Mouse (Mus musculus): ENCODE results near the gene Nlrp4f. TPM values are rescaled to one million over a fixed set of nuclear protein-coding genes. Genes with fewer than 3 reads are reported as not detected.

Gene Nlrp4f
- polyA plus RNA-seq (2015; fragmentation: Nextera tagmentation; extraction: Ambion mirVana) = not detected in 2 replicates

DNA sequence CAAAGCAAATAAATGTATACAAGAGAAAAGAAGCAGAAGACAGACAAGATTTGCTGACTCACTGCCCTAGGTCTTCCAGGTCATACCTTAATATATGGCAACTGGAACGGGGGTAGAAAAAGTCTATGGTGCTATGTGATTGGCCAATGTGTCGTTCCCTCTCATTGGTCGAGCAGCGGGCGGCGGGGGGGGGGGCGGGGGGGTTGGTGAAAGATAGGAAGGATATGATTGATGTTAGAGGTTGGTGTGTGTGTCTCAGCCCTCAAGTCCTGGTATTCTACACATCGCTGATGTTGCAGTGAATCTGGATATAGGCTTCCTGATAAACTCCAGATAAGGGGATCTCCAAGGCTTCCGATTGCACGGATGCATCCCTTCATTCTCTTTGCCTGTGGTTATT, at the start of gene Nlrp4f:
Gene Nlrp4f, minus strand, starts transcription at position 101 of the 400 bp plus-strand sequence.
- no peaks in the 10 kb centered on the region for H3K36me3 ChIP-seq (ENCODE audit: control insufficient read depth, insufficient read depth)
- WGBS = 81% methylated on average over 10 of the region's 10 CpGs

DNA sequence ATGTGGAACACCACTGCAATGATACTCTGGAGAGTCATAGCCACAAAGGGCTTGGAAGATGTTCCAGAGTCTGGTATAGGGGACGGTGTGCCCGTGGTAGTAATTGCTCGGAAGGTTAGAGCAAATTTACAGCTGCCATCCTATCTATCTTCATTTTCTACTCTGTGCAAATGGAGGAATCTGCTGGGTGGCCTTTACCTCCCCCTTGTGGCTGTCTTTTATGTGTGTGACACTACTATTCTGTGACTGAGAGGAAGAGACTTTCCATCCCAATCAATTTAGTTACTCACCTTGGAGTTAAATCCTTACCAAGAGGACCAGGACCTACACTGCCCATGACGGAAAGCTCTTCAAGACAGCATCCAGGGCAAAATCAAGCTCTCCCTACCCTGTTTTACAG, 37.5 kb upstream of the Nlrp4f start:
- Histone ChIP-seq H3K9ac (replicated peaks; ENCODE audit: low read depth, low read length) (no peak overlapping the region), H3K27me3 (replicated peaks; ENCODE audit: control insufficient read depth, insufficient read depth, low read length) (no peaks in the 10 kb centered on the region), H3K4me2 (ENCODE audit: low read length) (no peak overlapping the region), H3K4me1 (replicated peaks; ENCODE audit: control insufficient read depth, insufficient read depth, low read length) (peaks cover 14% of the 10 kb centered on the region), H3K27ac (ENCODE audit: low read length) (no peak overlapping the region), H3K4me3 (replicated peaks; ENCODE audit: low read length) (no peak overlapping the region), H3K36me3 (ENCODE audit: control insufficient read depth, insufficient read depth) (no peaks in the 10 kb centered on the region; the same call in 1 of the 2 replicates), H3K9me3 (ENCODE audit: control insufficient read depth, low read length) (peaks cover 11% of the 10 kb centered on the region; the same call in 1 of the 2 replicates)
- WGBS = 98% methylated on average over 4 of the region's 4 CpGs
- ATAC-seq = no peak

More for the DNA sequence above, at the start of gene Nlrp4f:
- H3K4me3 ChIP-seq (replicated peaks; ENCODE audit: low read length) = no peak within 1 kb of the TSS
- H3K4me2 ChIP-seq (ENCODE audit: low read length) = no peak within 1 kb of the TSS
- H3K27me3 ChIP-seq (replicated peaks; ENCODE audit: control insufficient read depth, insufficient read depth, low read length) = no peaks in the 10 kb centered on the region
- H3K4me1 ChIP-seq (replicated peaks; ENCODE audit: control insufficient read depth, insufficient read depth, low read length) = no peaks in the 10 kb centered on the region
- H3K27ac ChIP-seq (ENCODE audit: low read length) = no peak within 1 kb of the TSS
- no peaks in the 10 kb centered on the region; the same call in 1 of the 2 replicates for H3K9me3 ChIP-seq (ENCODE audit: control insufficient read depth, low read length)
- ATAC-seq = no peak
- H3K9ac ChIP-seq (replicated peaks; ENCODE audit: low read depth, low read length) = no peak within 1 kb of the TSS

DNA sequence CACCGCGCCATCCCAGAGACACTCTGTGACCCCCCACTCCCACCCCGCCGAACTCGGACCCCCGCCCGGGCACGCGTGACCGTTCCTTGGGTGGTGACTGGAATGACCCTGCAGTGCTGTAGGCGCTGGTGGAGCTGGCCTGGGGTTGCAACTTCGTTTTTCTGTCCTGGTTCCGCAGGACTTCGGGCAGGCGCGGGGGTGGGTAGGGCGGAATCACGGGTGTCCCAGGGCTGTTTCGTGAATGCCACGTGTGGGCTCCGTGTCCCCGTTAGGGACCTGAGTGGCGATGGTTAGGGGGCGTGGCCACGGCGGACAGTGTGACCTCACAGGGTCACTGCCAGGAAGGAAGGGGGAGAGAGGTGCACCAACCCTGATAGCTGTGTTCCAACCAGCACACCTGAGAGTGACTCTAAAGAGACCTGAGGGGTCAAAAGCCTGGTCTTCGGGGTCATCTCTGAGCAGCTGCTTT, 36.6 kb upstream of the Nlrp4f start:
- peak overlapping the region; percentile 100 for H3K4me2 ChIP-seq (ENCODE audit: low read length)
- peak overlapping the region; percentile 86 for H3K4me3 ChIP-seq (replicated peaks; ENCODE audit: low read length)
- peaks cover 14% of the 10 kb centered on the region for H3K4me1 ChIP-seq (replicated peaks; ENCODE audit: control insufficient read depth, insufficient read depth, low read length)
- H3K27me3 ChIP-seq (replicated peaks; ENCODE audit: control insufficient read depth, insufficient read depth, low read length) = no peaks in the 10 kb centered on the region
- no peak for ATAC-seq
- WGBS = 47% methylated on average over 27 of the region's 27 CpGs
- peaks cover 10% of the 10 kb centered on the region; the same call in 1 of the 2 replicates for H3K9me3 ChIP-seq (ENCODE audit: control insufficient read depth, low read length)
- no peak overlapping the region for H3K27ac ChIP-seq (ENCODE audit: low read length)
- no peaks in the 10 kb centered on the region; the same call in 1 of the 2 replicates for H3K36me3 ChIP-seq (ENCODE audit: control insufficient read depth, insufficient read depth)
- no peak overlapping the region for H3K9ac ChIP-seq (replicated peaks; ENCODE audit: low read depth, low read length)

DNA sequence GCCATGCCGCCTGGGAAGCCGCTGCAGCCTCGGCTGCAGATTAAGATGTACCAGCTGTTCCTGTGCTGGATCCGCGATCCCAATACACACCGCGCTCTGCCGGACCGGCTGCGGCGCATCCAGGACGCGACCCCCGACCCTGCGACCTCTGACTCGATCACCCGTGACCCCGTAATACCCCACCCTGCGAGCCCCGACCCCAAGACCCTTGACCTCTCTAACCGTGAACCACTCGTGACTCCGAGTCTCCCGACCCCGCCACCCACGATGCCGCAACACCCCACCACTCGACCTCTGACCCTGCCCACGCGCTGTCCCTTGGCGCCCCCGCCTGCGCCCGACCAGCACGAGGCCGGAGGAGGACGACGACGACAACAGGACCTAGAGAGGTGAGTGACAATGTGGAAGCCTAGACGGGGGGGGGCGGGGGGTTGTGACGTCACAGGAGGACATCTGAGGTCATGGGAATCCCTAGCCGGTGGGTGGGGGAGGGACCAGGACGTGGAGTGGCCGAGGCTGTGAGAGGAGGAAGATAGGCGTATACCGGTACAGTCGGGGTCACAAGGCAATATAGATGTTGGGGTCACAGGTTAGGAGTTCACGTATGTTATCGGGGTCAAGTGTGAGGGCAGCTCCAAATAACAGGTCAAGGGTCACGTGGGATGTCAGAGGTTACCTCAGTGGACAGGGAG, 36.0 kb upstream of the Nlrp4f start:
- Histone ChIP-seq H3K4me2 (ENCODE audit: low read length) (peak overlapping the region; percentile 100), H3K9ac (replicated peaks; ENCODE audit: low read depth, low read length) (peak overlapping the region; percentile 75), H3K27ac (ENCODE audit: low read length) (peak overlapping the region; percentile 98), H3K27me3 (replicated peaks; ENCODE audit: control insufficient read depth, insufficient read depth, low read length) (no peaks in the 10 kb centered on the region), H3K4me1 (replicated peaks; ENCODE audit: control insufficient read depth, insufficient read depth, low read length) (peaks cover 14% of the 10 kb centered on the region), H3K36me3 (ENCODE audit: control insufficient read depth, insufficient read depth) (no peaks in the 10 kb centered on the region; the same call in 1 of the 2 replicates), H3K9me3 (ENCODE audit: control insufficient read depth, low read length) (peaks cover 11% of the 10 kb centered on the region; the same call in 1 of the 2 replicates), H3K4me3 (replicated peaks; ENCODE audit: low read length) (peak overlapping the region; percentile 86)
- WGBS = 4% methylated on average over 46 of the region's 51 CpGs
- no peak for ATAC-seq

DNA sequence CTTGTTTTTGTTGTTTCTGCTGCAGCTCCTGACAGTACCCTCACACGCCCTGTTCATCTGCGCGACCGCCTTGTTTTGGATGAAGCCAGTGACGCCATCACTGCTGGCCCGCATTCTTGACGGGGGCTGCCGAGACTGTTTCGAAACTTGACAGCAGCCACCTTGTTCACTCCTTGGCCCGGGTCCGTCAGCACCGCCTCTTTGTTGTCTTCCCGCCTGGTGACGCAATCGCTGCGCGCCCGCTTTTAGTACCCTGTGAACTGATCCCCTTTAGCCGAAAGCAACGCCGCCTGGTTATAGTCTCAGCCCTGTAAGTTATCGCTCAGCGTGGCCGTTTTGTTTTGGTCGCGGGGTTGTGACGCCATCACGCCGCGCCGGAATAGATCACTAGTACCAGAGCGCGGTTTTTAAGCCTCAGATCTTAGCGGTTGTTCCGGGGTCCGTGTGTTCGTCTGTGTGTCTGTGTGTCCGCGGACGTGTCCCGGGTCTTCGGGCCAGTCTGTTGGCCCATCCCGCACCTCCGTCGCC, 35.4 kb upstream of the Nlrp4f start:
- H3K27ac ChIP-seq (ENCODE audit: low read length) = peak overlapping the region; percentile 98
- no peaks in the 10 kb centered on the region; the same call in 1 of the 2 replicates for H3K36me3 ChIP-seq (ENCODE audit: control insufficient read depth, insufficient read depth)
- H3K4me3 ChIP-seq (replicated peaks; ENCODE audit: low read length) = peak overlapping the region; percentile 86
- peak; percentile 81 for ATAC-seq
- H3K4me2 ChIP-seq (ENCODE audit: low read length) = peak overlapping the region; percentile 100
- peak overlapping the region; percentile 75 for H3K9ac ChIP-seq (replicated peaks; ENCODE audit: low read depth, low read length)
- H3K4me1 ChIP-seq (replicated peaks; ENCODE audit: control insufficient read depth, insufficient read depth, low read length) = peaks cover 14% of the 10 kb centered on the region
- H3K9me3 ChIP-seq (ENCODE audit: control insufficient read depth, low read length) = peaks cover 10% of the 10 kb centered on the region; the same call in 1 of the 2 replicates
- H3K27me3 ChIP-seq (replicated peaks; ENCODE audit: control insufficient read depth, insufficient read depth, low read length) = no peaks in the 10 kb centered on the region
- WGBS = under 1% methylated on average over 41 of the region's 45 CpGs

DNA sequence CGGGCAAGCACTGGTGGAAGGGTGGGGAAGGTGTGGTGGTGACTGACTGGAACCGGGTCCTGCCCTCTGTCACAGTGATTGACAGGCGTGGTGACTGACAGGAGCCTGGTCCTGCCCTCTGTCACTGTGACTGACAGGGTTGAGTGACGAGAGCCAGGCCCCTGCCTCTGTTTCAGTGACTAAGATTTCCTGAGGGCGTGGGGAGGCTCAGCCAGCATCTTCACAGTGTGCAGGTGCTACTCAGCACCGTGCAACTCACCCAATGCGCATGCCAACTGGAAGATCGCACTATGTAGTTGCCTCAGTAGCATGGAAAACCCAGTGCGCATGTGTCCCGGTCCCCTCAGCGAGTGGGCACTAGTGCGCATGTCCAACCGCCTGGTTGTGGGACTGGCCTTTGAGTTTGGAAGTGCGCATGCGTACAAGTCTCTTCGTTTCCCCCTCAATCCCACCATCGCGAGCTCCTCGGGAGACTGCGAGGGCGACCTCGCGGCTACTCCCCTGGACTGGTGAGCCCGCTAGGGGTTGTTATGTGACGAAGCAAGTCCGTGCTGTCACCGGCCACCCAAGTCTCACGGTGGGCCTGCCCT, 34.8 kb upstream of the Nlrp4f start:
- H3K4me1 ChIP-seq (replicated peaks; ENCODE audit: control insufficient read depth, insufficient read depth, low read length) = peaks cover 14% of the 10 kb centered on the region

DNA sequence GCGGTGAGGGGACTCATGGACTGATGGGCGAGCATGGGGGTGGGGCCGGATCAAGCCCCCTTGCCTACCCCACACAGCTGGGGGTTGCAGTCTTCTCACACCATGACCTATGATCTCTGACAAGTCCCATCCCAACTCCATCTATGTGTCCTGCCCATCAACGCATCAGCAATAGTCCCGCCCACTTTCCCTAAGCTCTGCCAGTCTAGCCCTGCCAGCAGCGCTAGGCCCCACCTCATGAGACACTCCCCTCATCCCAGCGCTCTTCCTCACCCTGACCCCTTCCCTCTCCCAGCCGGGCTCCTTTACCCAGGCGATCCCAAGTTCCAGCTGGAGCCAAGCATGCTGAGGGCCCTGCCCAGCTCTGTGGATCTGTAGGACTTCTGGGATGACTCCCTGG, 31.4 kb upstream of the Nlrp4f start:
- ATAC-seq = no peak
- WGBS = 73% methylated on average over 9 of the region's 9 CpGs

More for the DNA sequence above, 34.8 kb upstream of the Nlrp4f start:
- H3K27me3 ChIP-seq (replicated peaks; ENCODE audit: control insufficient read depth, insufficient read depth, low read length) = no peaks in the 10 kb centered on the region
- H3K9ac ChIP-seq (replicated peaks; ENCODE audit: low read depth, low read length) = peak overlapping the region; percentile 75
- peak overlapping the region; percentile 86 for H3K4me3 ChIP-seq (replicated peaks; ENCODE audit: low read length)
- ATAC-seq = peak; percentile 96
- H3K9me3 ChIP-seq (ENCODE audit: control insufficient read depth, low read length) = peaks cover 5% of the 10 kb centered on the region; the same call in 1 of the 2 replicates
- under 1% methylated on average over 28 of the region's 28 CpGs for WGBS
- H3K4me2 ChIP-seq (ENCODE audit: low read length) = peak overlapping the region; percentile 100
- peak overlapping the region; percentile 98 for H3K27ac ChIP-seq (ENCODE audit: low read length)
- H3K36me3 ChIP-seq (ENCODE audit: control insufficient read depth, insufficient read depth) = no peaks in the 10 kb centered on the region

DNA sequence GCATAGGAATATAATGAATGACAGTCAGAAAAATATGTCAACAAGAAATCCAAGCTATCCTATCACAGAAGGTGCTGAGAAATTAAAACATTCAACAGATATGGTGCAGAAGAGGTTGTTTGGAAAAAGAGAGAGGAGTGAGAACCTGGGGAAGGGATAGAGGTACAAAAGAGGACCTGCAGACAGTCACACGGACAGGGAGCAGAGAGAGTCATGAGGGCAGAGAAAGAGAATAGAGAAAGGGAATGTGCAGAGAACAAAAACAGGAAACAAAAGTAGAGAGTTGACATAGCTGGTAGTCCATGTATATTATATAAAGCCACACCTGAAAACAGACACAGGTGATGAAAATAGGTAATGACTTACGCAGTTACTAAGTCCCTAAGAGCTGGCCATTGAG, 20.9 kb upstream of the Nlrp4f start:
- no peaks in the 10 kb centered on the region for H3K4me1 ChIP-seq (replicated peaks; ENCODE audit: control insufficient read depth, insufficient read depth, low read length)
- no peak for ATAC-seq
- no peak overlapping the region for H3K4me3 ChIP-seq (replicated peaks; ENCODE audit: low read length)
- H3K27ac ChIP-seq (ENCODE audit: low read length) = no peak overlapping the region
- WGBS = 76% methylated on average over 2 of the region's 2 CpGs
- H3K9me3 ChIP-seq (ENCODE audit: control insufficient read depth, low read length) = peaks cover 6% of the 10 kb centered on the region
- no peak overlapping the region for H3K4me2 ChIP-seq (ENCODE audit: low read length)
- no peaks in the 10 kb centered on the region for H3K36me3 ChIP-seq (ENCODE audit: control insufficient read depth, insufficient read depth)
- no peaks in the 10 kb centered on the region for H3K27me3 ChIP-seq (replicated peaks; ENCODE audit: control insufficient read depth, insufficient read depth, low read length)
- no peak overlapping the region for H3K9ac ChIP-seq (replicated peaks; ENCODE audit: low read depth, low read length)

More for the DNA sequence above, 31.4 kb upstream of the Nlrp4f start:
- H3K9ac ChIP-seq (replicated peaks; ENCODE audit: low read depth, low read length) = no peak overlapping the region
- H3K4me2 ChIP-seq (ENCODE audit: low read length) = no peak overlapping the region
- no peak overlapping the region for H3K4me3 ChIP-seq (replicated peaks; ENCODE audit: low read length)
- H3K4me1 ChIP-seq (replicated peaks; ENCODE audit: control insufficient read depth, insufficient read depth, low read length) = peaks cover 9% of the 10 kb centered on the region
- no peaks in the 10 kb centered on the region for H3K27me3 ChIP-seq (replicated peaks; ENCODE audit: control insufficient read depth, insufficient read depth, low read length)
- H3K9me3 ChIP-seq (ENCODE audit: control insufficient read depth, low read length) = 0 out of 2 replicates have a peak, but pooled peaks cover 2% of the 10 kb centered on the region
- H3K36me3 ChIP-seq (ENCODE audit: control insufficient read depth, insufficient read depth) = no peaks in the 10 kb centered on the region
- H3K27ac ChIP-seq (ENCODE audit: low read length) = no peak overlapping the region

DNA sequence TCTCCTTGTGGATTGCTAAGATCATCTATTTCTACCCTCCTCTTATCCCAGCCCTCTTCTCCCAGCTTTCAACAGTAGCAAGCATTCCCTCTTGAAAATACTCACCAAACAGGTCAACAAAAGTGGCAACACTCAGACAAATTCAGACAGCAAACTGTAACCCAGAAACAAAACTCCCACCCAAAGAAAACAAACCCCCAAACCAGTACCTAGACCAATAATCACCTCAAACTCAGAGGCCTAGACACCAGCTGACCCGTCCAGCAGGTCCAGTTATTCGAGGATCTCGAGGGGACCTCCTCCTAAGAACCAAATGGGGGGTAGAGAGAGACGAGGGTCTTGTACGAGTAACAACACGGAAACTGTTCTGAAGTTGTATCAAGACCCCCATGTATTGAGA, 20.2 kb upstream of the Nlrp4f start:
- no peaks in the 10 kb centered on the region for H3K4me1 ChIP-seq (replicated peaks; ENCODE audit: control insufficient read depth, insufficient read depth, low read length)
- H3K27ac ChIP-seq (ENCODE audit: low read length) = no peak overlapping the region
- no peak for ATAC-seq
- no peak overlapping the region for H3K4me3 ChIP-seq (replicated peaks; ENCODE audit: low read length)
- 53% methylated on average over 6 of the region's 6 CpGs for WGBS
- H3K9me3 ChIP-seq (ENCODE audit: control insufficient read depth, low read length) = peaks cover 6% of the 10 kb centered on the region
- H3K4me2 ChIP-seq (ENCODE audit: low read length) = no peak overlapping the region
- H3K36me3 ChIP-seq (ENCODE audit: control insufficient read depth, insufficient read depth) = no peaks in the 10 kb centered on the region
- no peak overlapping the region for H3K9ac ChIP-seq (replicated peaks; ENCODE audit: low read depth, low read length)
- H3K27me3 ChIP-seq (replicated peaks; ENCODE audit: control insufficient read depth, insufficient read depth, low read length) = no peaks in the 10 kb centered on the region

Measured in forebrain, embryonic 16.5 days (tissue).